Mouse (Mus musculus) kidney, embryonic 15.5 days (tissue): ENCODE measurements around the gene Gm10273. TPM values are rescaled to one million over a fixed set of nuclear protein-coding genes. Genes with fewer than 3 reads are reported as not detected.

Experiments used
- ATAC-seq: fragments of 200-750 bp; cut with Nextera tagmentation; replicated peaks from 2 replicates; pipeline ENCODE4 v1.8.0; 2017; ENCODE audit warnings: moderate TSS enrichment; ENCODE audit not compliant: low FRiP score
- H3K27ac ChIP-seq: fragments of 300-500 bp; sonication (generic); 2 replicates; pipeline ENCODE4 v1.5.1; 2015; ENCODE audit warnings: mild to moderate bottlenecking, inconsistent platforms
- H3K27me3 ChIP-seq: fragments of 300-500 bp; sonication (generic); 2 replicates; pipeline ENCODE4 v1.6.1; 2015; ENCODE audit warnings: inconsistent platforms
- H3K36me3 ChIP-seq: fragments of 300-500 bp; sonication (generic); 2 replicates; pipeline ENCODE4 v1.6.1; 2015; ENCODE audit warnings: inconsistent platforms
- H3K4me1 ChIP-seq: fragments of 300-500 bp; sonication (generic); 2 replicates; pipeline ENCODE4 v1.6.1; 2015; ENCODE audit warnings: inconsistent platforms
- H3K4me2 ChIP-seq: fragments of 300-500 bp; sonication (generic); 2 replicates; pipeline ENCODE4 v1.6.1; 2015; ENCODE audit warnings: moderate library complexity, mild to moderate bottlenecking, inconsistent platforms
- H3K4me3 ChIP-seq: fragments of 300-500 bp; sonication (generic); replicated peaks from 2 replicates; pipeline ENCODE4 v1.5.1; 2015; ENCODE audit warnings: mild to moderate bottlenecking, inconsistent platforms
- H3K9ac ChIP-seq: fragments of 300-500 bp; sonication (generic); 2 replicates; pipeline ENCODE4 v1.6.1; 2015; ENCODE audit warnings: mild to moderate bottlenecking, inconsistent platforms
- H3K9me3 ChIP-seq: fragments of 300-500 bp; sonication (generic); replicated peaks from 2 replicates; pipeline ENCODE4 v1.6.1; 2016; ENCODE audit warnings: inconsistent platforms
- WGBS: fragments of 180-500 bp; shearing (Covaris S2); methylation state at CpG from one replicate; pipeline ENCODE4 v1.1.7; 2015; ENCODE audit warnings: mixed read lengths; 5-methylcytosine and 5-hydroxymethylcytosine counted together
- polyA plus RNA-seq: library from polyadenylated mRNA; unstranded; fragments of >200 nt; fragmentation: Nextera tagmentation; extraction: Ambion mirVana; gene quantifications from 2 replicates; pipeline ENCODE4 v1.2.1, GENCODE M21; 2015

Gm10273 gene
- polyA plus RNA-seq, 1 experiment from 2014 or later: not detected

GRCm38 (mm10) chr10:59439508-59439931 is 44.1 kb downstream of the Gm10273 start:
- Histone ChIP-seq H3K36me3 (no peaks in the 10 kb centered on the region), H3K9ac (no peak overlapping the region), H3K4me2 (no peak overlapping the region), H3K9me3 (no peaks in the 10 kb centered on the region), H3K4me1 (peaks cover 17% of the 10 kb centered on the region), H3K27ac (0 out of 2 replicates have a peak overlapping the region, but pooled peaks have one; percentile 32), H3K4me3 (no peak overlapping the region), H3K27me3 (peaks cover 50% of the 10 kb centered on the region)
- 36% methylated on average over 5 of the region's 5 CpGs for WGBS
- no peak for ATAC-seq

- no peak overlapping the region for H3K4me2 ChIP-seq
- 74% methylated on average over 6 of the region's 6 CpGs for WGBS
- H3K36me3 ChIP-seq: no peaks in the 10 kb centered on the region
- no peak for ATAC-seq
- H3K27ac ChIP-seq: no peak overlapping the region
- no peak overlapping the region for H3K9ac ChIP-seq
- peaks cover 49% of the 10 kb centered on the region for H3K27me3 ChIP-seq
- no peak overlapping the region for H3K4me3 ChIP-seq
- H3K4me1 ChIP-seq: peaks cover 17% of the 10 kb centered on the region
- no peaks in the 10 kb centered on the region for H3K9me3 ChIP-seq
Observed at GRCm38 (mm10) chr10:59440177-59440576, 44.7 kb downstream of the Gm10273 start.

DNA sequence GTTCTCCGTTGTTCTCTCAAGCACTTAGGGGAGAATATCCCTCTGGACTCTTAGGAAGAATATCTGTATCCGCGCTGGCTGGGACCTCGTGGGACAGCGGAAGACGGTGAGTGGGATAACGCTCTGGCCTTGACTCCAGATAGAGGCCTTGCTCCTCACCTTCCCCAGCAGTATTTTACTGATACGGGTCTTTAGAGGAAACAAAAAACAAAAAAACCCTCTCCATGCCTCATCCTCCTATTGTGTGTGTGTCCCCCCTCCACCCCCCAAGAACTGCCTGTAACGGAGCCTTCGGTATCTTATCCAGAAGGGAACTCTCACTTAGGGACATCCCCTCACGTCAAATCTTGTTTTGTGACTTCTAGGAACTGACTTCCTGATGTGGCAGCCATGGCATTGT is 46.3 kb downstream of the Gm10273 start, which contains the start of gene Oit3:
Gene Oit3, minus strand, starts transcription at position 44 of the 400 bp plus-strand sequence.
- ATAC-seq: no peak

GRCm38 (mm10) chr10:59443212-59443611 is 47.8 kb downstream of the Gm10273 start:
- Histone ChIP-seq H3K4me2 (no peak overlapping the region), H3K4me1 (peaks cover 17% of the 10 kb centered on the region), H3K27me3 (peaks cover 25% of the 10 kb centered on the region), H3K36me3 (no peaks in the 10 kb centered on the region), H3K9ac (no peak overlapping the region), H3K4me3 (no peak overlapping the region), H3K27ac (no peak overlapping the region), H3K9me3 (no peaks in the 10 kb centered on the region)
- 0 out of 2 replicates have a peak, but pooled peaks have one; percentile 12 for ATAC-seq
- 8% methylated on average over 7 of the region's 7 CpGs for WGBS

More for the DNA sequence above, 46.3 kb downstream of the Gm10273 start, which contains the start of gene Oit3:
- WGBS: 79% methylated on average over 11 of the region's 11 CpGs
- peaks cover 17% of the 10 kb centered on the region for H3K4me1 ChIP-seq
- H3K36me3 ChIP-seq: no peaks in the 10 kb centered on the region
- no peak within 1 kb of the TSS for H3K4me3 ChIP-seq
- no peak within 1 kb of the TSS for H3K9ac ChIP-seq
- no peak within 1 kb of the TSS for H3K4me2 ChIP-seq
- H3K27ac ChIP-seq: 0 out of 2 replicates have a peak within 1 kb of the TSS, but pooled peaks have one; percentile 6
- H3K27me3 ChIP-seq: peaks cover 37% of the 10 kb centered on the region
- no peaks in the 10 kb centered on the region for H3K9me3 ChIP-seq

DNA sequence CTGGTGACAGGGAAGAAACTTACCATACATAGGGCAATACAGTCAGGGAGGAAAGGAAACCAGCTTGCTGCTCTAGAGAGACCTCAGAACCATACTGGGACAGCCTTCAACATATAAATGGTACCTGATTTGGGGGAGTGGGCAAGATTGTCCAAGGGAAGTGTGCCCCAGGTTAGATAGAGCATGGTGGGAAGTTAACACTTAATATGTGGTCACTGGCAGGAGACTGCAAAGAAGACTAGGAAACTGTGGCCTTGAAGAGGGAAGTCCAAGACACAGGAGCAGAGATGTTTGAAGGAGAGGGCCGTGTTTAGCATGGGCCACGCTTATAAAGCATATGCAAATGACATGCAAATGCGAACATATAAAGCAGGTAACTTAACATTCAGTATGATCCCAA is 48.7 kb downstream of the Gm10273 start:
- Histone ChIP-seq H3K4me2 (no peak overlapping the region), H3K36me3 (no peaks in the 10 kb centered on the region), H3K9me3 (no peaks in the 10 kb centered on the region), H3K27me3 (peaks cover 20% of the 10 kb centered on the region), H3K4me3 (no peak overlapping the region), H3K4me1 (peaks cover 17% of the 10 kb centered on the region), H3K27ac (0 out of 2 replicates have a peak overlapping the region, but pooled peaks have one; percentile 15), H3K9ac (no peak overlapping the region)
- 86% methylated on average over 3 of the region's 3 CpGs for WGBS
- ATAC-seq: no peak

DNA sequence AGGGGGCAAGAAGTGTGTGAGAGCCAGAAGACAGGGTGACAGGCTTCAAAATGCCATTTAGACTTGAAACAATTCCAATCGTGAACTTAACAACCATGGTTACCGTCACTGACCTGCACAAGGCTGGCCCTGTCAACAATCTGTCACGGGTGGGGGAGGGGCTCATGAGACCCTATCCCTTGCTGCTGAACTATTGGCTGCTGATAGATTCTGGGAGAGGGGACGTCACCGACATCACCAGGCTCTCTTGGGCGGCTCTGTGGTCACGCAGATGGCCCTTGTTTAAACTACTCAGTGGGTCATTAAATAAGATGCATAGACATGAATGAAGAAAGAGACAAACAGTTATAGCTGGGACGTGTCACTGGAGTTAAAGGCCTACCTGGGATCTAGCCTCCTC is 49.2 kb downstream of the Gm10273 start:
- H3K36me3 ChIP-seq: 0 out of 2 replicates have a peak, but pooled peaks cover 2% of the 10 kb centered on the region
- H3K4me2 ChIP-seq: no peak overlapping the region
- no peaks in the 10 kb centered on the region for H3K9me3 ChIP-seq
- no peak overlapping the region for H3K4me3 ChIP-seq
- WGBS: 51% methylated on average over 8 of the region's 8 CpGs
- peaks cover 11% of the 10 kb centered on the region for H3K4me1 ChIP-seq
- H3K9ac ChIP-seq: no peak overlapping the region
- H3K27me3 ChIP-seq: peaks cover 20% of the 10 kb centered on the region
- ATAC-seq: no peak
- H3K27ac ChIP-seq: no peak overlapping the region

Other genes starting within 250 kb of the Gm10273 start
- 52.2 and 55.2 TPM in 2 replicates for gene Sept10, start 173.8 kb upstream of the Gm10273 start, polyA plus RNA-seq
- gene Sowahc, start 173.7 kb upstream of the Gm10273 start, polyA plus RNA-seq: 10.8 and 12.1 TPM in 2 replicates
- gene P4ha1, start 72.3 kb upstream of the Gm10273 start, polyA plus RNA-seq: 68.4 TPM in 2 replicates
- 0.66 and 0.95 TPM in 2 replicates for gene Pla2g12b, start 8.0 kb downstream of the Gm10273 start, polyA plus RNA-seq
- 1.9 and 2.3 TPM in 2 replicates for gene Oit3, start 46.1 kb downstream of the Gm10273 start, polyA plus RNA-seq
- not detected in 2 replicates for gene Gm10322, start 220.4 kb downstream of the Gm10273 start, polyA plus RNA-seq
- gene Mcu, start 221.1 kb downstream of the Gm10273 start, polyA plus RNA-seq: 34.8 and 35.3 TPM in 2 replicates